Mouse (Mus musculus) midbrain, postnatal 0 days (tissue): Measurements from ENCODE around the gene Efna5. TPM values are rescaled to one million over a fixed set of nuclear protein-coding genes. Genes with fewer than 3 reads are reported as not detected.
A peak's percentile ranks its signal among the peaks of the same experiment; 100 is the strongest.

ENCODE experiments used
- ATAC-seq: fragments of 200-750 bp; cut with Nextera tagmentation; 2 replicates; pipeline ENCODE4 v1.8.0; 2017; ENCODE audit warnings: moderate number of reproducible peaks, mild to moderate bottlenecking, moderate TSS enrichment, moderate library complexity; ENCODE audit not compliant: low FRiP score
- DNase-seq: peaks from one replicate; pipeline ENCODE4 v3.0.0-alpha.2; 2015; ENCODE audit warnings: low spot score
- H3K27ac ChIP-seq: fragments of 300-500 bp; sonication (generic); 2 replicates; pipeline ENCODE4 v1.5.1; 2014; ENCODE audit warnings: low read depth, mild to moderate bottlenecking, low read length, mixed read lengths
- H3K27me3 ChIP-seq: fragments of 300-500 bp; sonication (generic); 2 replicates; pipeline ENCODE4 v1.6.1; 2014; ENCODE audit warnings: low read length, control low read depth, mixed read lengths; ENCODE audit not compliant: insufficient read depth
- H3K36me3 ChIP-seq: fragments of 300-500 bp; sonication (generic); 2 replicates; pipeline ENCODE4 v1.6.1; 2014; ENCODE audit warnings: low read length, control low read depth, mixed read lengths; ENCODE audit not compliant: insufficient read depth
- H3K4me1 ChIP-seq: fragments of 300-500 bp; sonication (generic); 2 replicates; pipeline ENCODE4 v1.6.1; 2014; ENCODE audit warnings: mild to moderate bottlenecking, control low read depth, antibody characterized with exemption, low read length, mixed read lengths; ENCODE audit not compliant: insufficient read depth
- H3K4me2 ChIP-seq: fragments of 300-500 bp; sonication (generic); 2 replicates; pipeline ENCODE4 v1.6.1; 2014; ENCODE audit warnings: low read depth, mild to moderate bottlenecking, low read length, mixed read lengths; ENCODE audit not compliant: poor library complexity, severe bottlenecking
- H3K4me3 ChIP-seq: fragments of 300-500 bp; sonication (generic); 2 replicates; pipeline ENCODE4 v1.5.1; 2014; ENCODE audit warnings: low read depth, mild to moderate bottlenecking, low read length, moderate library complexity
- H3K9ac ChIP-seq: fragments of 300-500 bp; sonication (generic); replicated peaks from 2 replicates; pipeline ENCODE4 v1.6.1; 2014; ENCODE audit warnings: mild to moderate bottlenecking, low read length, moderate library complexity, mixed read lengths; ENCODE audit not compliant: poor library complexity, severe bottlenecking
- H3K9me3 ChIP-seq: fragments of 300-500 bp; sonication (generic); 2 replicates; pipeline ENCODE4 v1.6.1; 2016; ENCODE audit warnings: low read length, control low read depth
- CTCF ChIP-seq: IDR thresholded peaks from 2 replicates; pipeline ENCODE4 v1.5.1; 2016; ENCODE audit warnings: antibody characterized with exemption, mild to moderate bottlenecking
- WGBS: fragments of 180-500 bp; shearing (Covaris S2); extraction: QIAGEN DNeasy Blood & Tissue Kit; methylation state at CpG from one replicate; pipeline ENCODE4 v1.1.7; 2014; 5-methylcytosine and 5-hydroxymethylcytosine counted together
- polyA plus RNA-seq: library from polyadenylated mRNA; unstranded; fragments of >200 nt; fragmentation: Nextera tagmentation; extraction: Ambion mirVana; gene quantifications from 2 replicates; pipeline ENCODE4 v1.2.1, GENCODE M21; 2015
- total RNA-seq: library from RNA; depleted of rRNA; stranded (reverse); fragments of >200 nt; gene quantifications from 2 replicates; pipeline ENCODE4 v1.2.3, GENCODE M21; 2014

The Efna5 gene
- total and polyA plus RNA-seq, 2 experiments from 2014 or later = 11.1 to 59.5 TPM

DNA sequence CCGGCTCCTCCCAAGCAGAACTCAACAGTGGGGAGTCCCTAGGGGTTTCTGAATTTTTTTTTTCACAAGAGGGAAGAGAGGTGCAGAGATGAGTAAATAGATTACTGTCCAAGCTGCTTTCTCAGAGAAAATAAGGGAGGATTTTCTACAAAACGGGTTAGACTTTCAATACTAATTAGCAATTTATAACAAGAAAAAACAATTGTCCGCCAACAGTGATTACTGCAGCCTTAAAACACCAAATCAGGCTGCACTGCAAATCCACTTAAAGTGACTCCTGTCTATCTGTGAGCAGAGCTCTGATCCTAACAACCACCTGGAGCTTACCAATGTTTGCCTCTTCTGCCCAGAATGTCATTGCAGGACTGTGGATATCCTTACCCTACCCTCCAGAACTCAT lies 18.1 kb downstream of the Efna5 start:
- H3K4me3 ChIP-seq = no peak overlapping the region
- peak overlapping the region; percentile 43; the same call in 1 of the 2 replicates for H3K27ac ChIP-seq
- no peaks in the 10 kb centered on the region for H3K9me3 ChIP-seq
- no peak for TF ChIP-seq CTCF
- no peak overlapping the region for H3K9ac ChIP-seq
- WGBS = 48% methylated on average over 3 of the region's 3 CpGs
- H3K27me3 ChIP-seq = no peaks in the 10 kb centered on the region
- no peaks in the 10 kb centered on the region for H3K4me1 ChIP-seq
- no peaks in the 10 kb centered on the region for H3K36me3 ChIP-seq
- no peak for DNase-seq
- H3K4me2 ChIP-seq = no peak overlapping the region; the same call in 1 of the 2 replicates
- no peak for ATAC-seq

GRCm38 (mm10) chr17:62862298-62862999 lies 18.7 kb downstream of the Efna5 start:
- no peaks in the 10 kb centered on the region for H3K9me3 ChIP-seq
- 26% methylated on average over 12 of the region's 12 CpGs for WGBS
- peak overlapping the region; percentile 43; the same call in 1 of the 2 replicates for H3K27ac ChIP-seq

DNA sequence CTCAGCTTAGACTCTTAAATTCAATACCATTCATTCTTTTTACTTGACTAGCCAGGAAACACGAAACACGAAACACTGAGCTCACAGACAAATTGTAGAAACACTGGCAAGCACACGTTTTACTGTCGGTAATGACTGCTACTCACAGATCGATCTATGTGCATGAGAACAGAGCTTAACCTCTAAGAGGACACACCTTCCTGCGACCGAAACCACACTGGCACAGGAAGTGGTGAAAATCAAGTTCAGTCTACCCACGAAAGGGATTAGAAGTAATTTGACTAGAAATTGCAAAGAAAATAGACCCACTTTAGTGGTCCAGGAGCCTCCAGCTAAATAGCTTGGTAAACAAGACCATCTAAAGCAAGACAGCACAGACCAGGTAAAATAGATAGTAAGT lies 23.8 kb downstream of the Efna5 start:
- no peaks in the 10 kb centered on the region for H3K27me3 ChIP-seq
- DNase-seq (no peak), ATAC-seq (no peak)
- no peaks in the 10 kb centered on the region for H3K9me3 ChIP-seq
- no peak for TF ChIP-seq CTCF
- H3K4me3 ChIP-seq = no peak overlapping the region
- H3K36me3 ChIP-seq = no peaks in the 10 kb centered on the region
- peaks cover 5% of the 10 kb centered on the region; the same call in 1 of the 2 replicates for H3K4me1 ChIP-seq
- no peak overlapping the region for H3K27ac ChIP-seq
- no peak overlapping the region for H3K4me2 ChIP-seq
- WGBS = 62% methylated on average over 8 of the region's 8 CpGs
- H3K9ac ChIP-seq = no peak overlapping the region

More at GRCm38 (mm10) chr17:62862298-62862999, 18.7 kb downstream of the Efna5 start:
- Histone ChIP-seq H3K36me3 (no peaks in the 10 kb centered on the region), H3K4me2 (peak overlapping the region; percentile 26), H3K4me1 (no peaks in the 10 kb centered on the region), H3K4me3 (no peak overlapping the region), H3K27me3 (no peaks in the 10 kb centered on the region), H3K9ac (no peak overlapping the region)
- DNase-seq (peak; percentile 60), ATAC-seq (peak; percentile 62)
- no peak for TF ChIP-seq CTCF

DNA sequence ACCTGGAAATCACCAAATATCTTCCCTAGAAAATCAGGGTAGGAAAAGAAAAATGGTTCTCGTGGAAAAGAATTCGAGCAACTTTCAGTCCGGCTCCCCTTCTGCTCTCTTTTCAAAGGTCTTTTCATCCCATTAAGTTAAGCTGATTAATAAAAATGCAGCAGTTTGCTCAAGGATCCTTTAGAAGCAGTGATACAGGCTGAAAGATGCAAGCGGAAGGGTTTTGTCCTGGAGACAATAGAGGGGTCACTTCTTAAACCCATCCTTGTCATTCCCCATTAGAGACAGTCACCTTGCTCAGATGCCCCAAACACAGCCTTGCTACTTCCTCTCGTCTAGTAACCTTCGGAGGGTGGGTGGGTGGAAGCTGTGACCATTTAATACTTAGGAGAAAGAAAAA lies 27.4 kb downstream of the Efna5 start:
- no peak for DNase-seq
- TF ChIP-seq CTCF = no peak
- Histone ChIP-seq H3K4me2 (peak overlapping the region; percentile 3; the same call in 1 of the 2 replicates), H3K4me1 (peaks cover 5% of the 10 kb centered on the region; the same call in 1 of the 2 replicates), H3K9me3 (no peaks in the 10 kb centered on the region), H3K36me3 (no peaks in the 10 kb centered on the region), H3K9ac (no peak overlapping the region), H3K27ac (no peak overlapping the region), H3K27me3 (no peaks in the 10 kb centered on the region), H3K4me3 (no peak overlapping the region)
- 18% methylated on average over 6 of the region's 6 CpGs for WGBS
- ATAC-seq = no peak

DNA sequence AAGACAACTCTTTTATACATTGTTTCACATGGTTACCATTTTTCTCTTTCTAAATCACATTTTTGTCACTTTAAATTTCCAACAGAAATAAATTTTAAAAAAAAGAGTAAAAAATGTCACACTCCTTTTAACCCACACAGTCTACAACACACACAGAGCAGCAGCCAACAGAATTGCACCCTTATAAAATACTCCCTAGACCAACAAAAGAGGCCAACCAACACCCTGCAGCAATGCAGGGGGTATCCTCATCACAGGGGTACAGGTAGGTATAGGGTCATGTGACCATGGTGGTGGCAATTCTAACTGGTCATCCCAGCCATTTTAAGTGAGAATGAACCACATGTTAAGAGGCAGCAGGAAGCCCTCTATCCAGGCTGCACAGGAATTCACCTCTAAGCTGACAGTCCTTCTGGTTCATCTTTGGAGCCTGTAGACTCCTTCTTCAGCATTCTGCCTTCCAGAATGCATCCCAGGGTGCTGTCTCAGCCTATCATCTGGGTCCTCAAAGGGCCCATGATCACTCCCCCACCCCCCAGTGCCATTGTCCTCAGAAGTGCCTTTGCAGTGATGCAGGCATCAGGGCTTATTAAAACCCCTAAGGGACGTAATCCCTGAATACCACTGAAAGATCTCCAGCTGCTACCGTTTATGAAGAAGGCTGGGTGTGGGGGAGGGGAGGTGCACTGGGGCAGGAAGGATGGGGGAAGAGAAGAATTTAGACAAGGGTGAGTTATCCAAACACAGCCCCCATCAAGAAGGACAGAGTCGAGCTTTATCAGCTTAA lies 28.1 kb downstream of the Efna5 start:
- Histone ChIP-seq H3K4me3 (no peak overlapping the region), H3K27me3 (no peaks in the 10 kb centered on the region), H3K9me3 (no peaks in the 10 kb centered on the region), H3K9ac (0 out of 2 replicates have a peak overlapping the region, but pooled peaks have one; percentile 19), H3K4me1 (peaks cover 5% of the 10 kb centered on the region; the same call in 1 of the 2 replicates), H3K4me2 (peak overlapping the region; percentile 3; the same call in 1 of the 2 replicates), H3K36me3 (no peaks in the 10 kb centered on the region), H3K27ac (no peak overlapping the region)
- TF ChIP-seq CTCF = no peak
- ATAC-seq = 0 out of 2 replicates have a peak, but pooled peaks have one; percentile 29
- DNase-seq = no peak
- WGBS = 7% methylated on average over 3 of the region's 3 CpGs
